Mouse (Mus musculus): ENCODE data around the gene Gad2. TPM values are rescaled to one million over a fixed set of nuclear protein-coding genes. Genes with fewer than 3 reads are reported as not detected.
A peak's percentile ranks its signal among the peaks of the same experiment; 100 is the strongest.
"Not testable (repeated sequence)": the region's sequence is repeated elsewhere in the genome, so short reads cannot be mapped to it uniquely, and the experiment has no call there.

Gene Gad2
- polyA plus RNA-seq (2015; fragmentation: Nextera tagmentation; extraction: Ambion mirVana): not detected in 2 replicates

DNA sequence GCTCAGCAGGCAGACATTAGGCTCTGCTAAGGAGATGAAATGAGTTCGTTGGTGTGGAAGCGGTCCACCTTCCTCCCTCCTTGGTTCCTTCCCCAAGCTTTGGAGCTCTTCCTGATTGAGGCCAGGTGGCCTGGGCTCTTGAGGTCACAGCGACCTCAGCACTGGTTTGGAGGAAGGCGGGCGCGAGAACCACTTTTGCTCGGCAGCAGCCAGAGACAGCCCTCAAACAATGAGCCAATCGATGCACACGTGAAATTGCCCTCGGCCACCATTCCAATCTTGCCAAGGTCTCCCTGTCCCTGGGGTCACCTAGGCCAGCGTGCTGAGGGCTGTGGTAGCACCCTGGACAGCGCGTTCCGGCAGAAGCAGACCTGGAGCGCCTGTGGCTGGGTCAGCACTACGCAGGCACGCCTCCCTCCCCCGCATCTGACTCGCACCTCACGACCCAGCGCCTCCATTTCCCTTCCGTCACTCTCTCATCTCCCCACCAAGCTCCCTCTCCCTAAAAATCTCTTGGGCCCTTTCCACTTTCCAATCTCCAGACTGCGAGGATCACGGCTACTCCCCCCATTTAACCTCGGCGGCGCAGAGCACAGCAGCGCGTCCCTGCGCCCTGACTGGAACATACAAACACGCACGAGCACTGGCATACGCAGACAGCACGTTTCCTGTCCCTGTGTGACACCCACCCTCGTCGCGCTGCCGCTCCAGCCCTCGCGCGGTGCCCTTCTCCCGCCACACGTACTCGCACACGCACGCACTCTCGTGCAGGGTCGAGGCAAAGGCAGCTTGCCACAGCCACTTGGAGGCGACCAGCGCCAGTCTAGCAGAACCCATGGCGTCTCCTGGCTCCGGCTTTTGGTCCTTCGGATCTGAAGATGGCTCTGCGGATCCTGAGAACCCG is at the start of gene Gad2:
Gene Gad2 (plus strand): TSS at position 378 of the 904 bp plus-strand sequence.
- DNase-seq (ENCODE audit: low spot score): peak; percentile 4

DNA sequence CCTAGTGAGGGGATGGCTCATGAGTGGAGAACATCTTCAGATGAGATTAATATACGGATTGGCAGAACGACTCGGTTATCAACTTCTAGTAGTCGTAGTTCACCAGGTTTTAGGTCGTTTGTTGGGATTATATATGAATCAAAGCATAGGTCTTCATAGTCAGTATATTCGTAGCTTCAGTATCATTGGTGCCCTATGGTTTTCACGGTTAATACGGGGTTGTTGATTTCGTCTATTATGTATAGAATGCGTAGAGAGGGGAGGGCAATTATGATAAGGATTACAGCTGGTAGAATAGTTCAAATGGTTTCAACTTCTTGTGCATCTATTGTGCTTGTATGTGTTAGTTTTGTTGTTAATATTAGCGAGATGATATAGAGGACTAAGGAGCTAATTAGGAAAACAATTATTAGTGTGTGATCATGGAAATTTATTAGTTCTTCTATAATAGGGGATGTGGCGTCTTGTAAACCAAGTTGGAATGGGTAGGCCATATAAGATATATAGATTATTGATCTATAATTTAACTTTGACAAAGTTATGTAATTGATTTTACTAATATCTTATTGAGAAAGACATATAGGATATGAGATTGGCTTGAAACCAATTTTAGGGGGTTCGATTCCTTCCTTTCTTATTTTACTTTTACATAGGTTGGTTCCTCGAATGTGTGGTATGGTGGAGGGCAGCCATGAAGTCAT is 34.4 kb upstream of the Gad2 start:
- DNase-seq (ENCODE audit: low spot score): not testable (repeated sequence)

GRCm38 (mm10) chr2:22588170-22588541 is 33.8 kb upstream of the Gad2 start:
- not testable (repeated sequence) for DNase-seq (ENCODE audit: low spot score)

- not testable (repeated sequence) for DNase-seq (ENCODE audit: low spot score)
These were observed 33.2 kb upstream of the Gad2 start for GRCm38 (mm10) chr2:22588673-22589381.

DNA sequence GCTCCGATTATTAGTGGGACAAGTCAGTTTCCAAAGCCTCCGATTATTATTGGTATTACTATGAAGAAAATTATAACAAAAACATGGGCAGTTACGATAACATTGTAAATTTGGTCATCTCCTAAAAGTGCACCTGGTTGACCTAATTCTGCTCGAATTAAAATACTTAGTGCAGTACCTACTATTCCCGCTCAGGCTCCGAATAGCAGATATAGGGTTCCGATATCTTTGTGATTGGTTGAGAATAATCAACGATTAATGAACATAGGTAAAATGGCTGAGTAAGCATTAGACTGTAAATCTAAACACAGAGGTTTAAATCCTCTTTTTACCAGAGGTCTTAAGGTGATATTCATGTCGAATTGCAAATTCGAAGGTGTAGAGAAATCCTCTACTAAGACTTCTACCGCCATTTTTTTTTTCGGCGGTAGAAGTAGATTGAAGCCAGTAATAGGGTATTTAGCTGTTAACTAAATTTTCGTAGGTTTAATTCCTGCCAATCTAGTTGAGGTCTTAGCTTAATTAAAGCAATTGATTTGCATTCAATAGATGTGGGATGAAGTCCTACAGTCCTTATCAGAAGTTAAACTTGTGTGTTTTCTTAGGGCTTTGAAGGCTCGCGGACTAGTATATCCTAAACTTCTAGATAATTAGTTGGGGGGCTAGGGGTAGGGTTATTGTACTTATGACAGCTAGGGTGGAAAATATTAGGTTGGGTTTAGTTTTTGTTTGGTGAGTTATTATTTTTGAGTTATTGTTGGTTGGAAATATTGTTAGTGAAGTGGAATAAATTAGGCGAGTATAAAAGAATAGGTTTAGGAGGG is 32.4 kb upstream of the Gad2 start:
- DNase-seq (ENCODE audit: low spot score): not testable (repeated sequence)

DNA sequence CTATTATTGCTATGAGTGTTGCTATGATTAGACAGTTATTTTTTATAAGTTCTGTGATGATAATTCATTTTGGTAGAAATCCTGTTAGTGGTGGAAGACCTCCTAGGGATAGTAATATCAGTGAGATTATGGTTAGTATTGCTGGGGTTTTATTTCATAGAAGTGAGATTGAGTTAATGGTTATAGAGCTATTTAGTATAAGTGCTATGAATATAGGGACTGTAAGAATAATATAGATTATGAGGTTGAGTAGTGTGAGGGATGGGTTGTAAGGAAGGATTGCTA is 31.9 kb upstream of the Gad2 start:
- DNase-seq (ENCODE audit: low spot score): no peak

DNA sequence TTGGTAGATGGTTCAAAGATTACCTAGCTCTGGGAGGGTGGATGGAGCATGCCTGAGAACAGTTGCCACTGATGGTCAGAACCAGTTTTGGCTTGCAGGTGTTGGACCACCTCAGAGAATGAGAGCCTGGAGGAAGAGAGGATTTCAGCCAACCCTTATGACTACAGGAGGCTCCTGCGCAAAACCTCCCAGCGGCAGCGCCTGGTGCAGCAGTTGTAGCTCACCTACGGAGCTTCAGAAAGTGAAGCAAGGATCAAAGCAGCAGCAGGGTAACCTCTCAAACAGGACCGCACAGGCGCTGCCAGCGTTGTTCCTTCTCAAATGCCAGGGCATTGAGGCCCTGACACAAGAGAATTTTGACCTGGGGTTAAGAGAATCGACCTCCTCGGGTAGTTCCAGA is 4.1 kb upstream of the Gad2 start:
- peak; percentile 7 for DNase-seq (ENCODE audit: low spot score)

GRCm38 (mm10) chr2:22619416-22619815 is 2.6 kb upstream of the Gad2 start:
- no peak for DNase-seq (ENCODE audit: low spot score)

- no peak for DNase-seq (ENCODE audit: low spot score)
These were observed 2.0 kb upstream of the Gad2 start for GRCm38 (mm10) chr2:22620030-22620429.

- no peak for DNase-seq (ENCODE audit: low spot score)
These were observed 1.5 kb upstream of the Gad2 start for GRCm38 (mm10) chr2:22620534-22620933.

GRCm38 (mm10) chr2:22620978-22621827 is 802 bp upstream of the Gad2 start:
- no peak for DNase-seq (ENCODE audit: low spot score)

- DNase-seq (ENCODE audit: low spot score): no peak
These were observed 1.4 kb downstream of the Gad2 start for GRCm38 (mm10) chr2:22623111-22624070.

DNA sequence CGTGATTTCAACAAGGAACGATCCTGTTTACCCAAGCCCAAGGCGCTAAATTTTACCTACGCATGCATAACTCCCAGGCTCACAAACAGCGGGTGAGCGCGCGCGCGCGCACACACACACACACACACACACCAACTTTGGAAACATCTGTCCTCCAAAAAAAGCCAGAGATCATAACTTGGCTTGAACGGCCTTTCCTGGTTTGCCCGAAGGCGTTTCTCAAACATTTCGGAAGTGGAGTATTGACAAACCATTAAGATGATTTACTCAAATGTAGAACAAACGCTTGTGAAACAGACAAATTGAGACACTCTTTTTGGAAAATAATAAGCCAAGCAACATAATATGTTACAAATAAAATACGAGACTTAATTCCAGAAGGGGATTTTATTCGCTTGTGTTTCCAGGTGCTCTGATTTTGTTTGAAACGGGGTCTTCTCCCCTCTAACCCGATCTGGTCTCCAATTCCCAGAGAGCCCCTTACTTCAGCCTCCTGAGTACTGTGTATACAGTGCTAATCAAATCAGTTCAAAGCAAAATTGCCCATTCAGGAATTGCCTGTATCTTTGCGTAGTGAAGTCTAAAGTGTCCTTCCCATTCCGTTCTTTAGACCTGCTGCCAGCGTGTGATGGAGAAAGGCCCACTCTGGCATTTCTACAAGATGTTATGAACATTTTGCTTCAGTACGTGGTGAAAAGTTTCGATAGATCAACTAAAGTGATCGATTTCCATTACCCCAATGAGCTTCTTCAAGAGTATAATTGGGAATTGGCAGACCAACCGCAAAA is 2.4 kb downstream of the Gad2 start:
- no peak for DNase-seq (ENCODE audit: low spot score)

- DNase-seq (ENCODE audit: low spot score): no peak
These were observed 3.3 kb downstream of the Gad2 start for GRCm38 (mm10) chr2:22625096-22625960.

DNA sequence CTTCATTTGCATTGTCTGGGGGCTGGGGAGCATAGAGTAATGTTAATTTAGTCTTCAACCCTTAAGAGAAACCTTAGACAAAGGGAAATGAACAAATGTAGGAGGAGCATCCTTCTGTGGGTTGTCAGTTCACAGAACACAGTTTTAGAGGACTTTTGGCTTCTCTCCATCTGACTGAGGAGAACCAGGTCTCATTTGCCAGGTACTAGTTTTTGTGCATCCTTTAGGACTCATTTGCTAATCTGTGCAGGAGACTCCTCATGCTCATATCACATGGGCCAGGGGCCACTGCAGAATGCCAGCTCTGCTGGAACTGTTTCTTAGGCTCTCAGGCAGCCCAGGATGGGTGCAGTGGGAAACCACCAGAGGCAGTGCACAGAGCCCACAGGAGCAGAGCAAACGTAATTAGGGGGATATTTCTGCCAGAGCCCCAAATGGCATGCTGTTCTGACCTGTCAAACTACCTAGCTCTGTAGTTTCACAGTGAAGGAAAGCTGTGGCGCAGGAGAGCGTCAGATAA is 5.2 kb downstream of the Gad2 start:
- no peak for DNase-seq (ENCODE audit: low spot score)

DNA sequence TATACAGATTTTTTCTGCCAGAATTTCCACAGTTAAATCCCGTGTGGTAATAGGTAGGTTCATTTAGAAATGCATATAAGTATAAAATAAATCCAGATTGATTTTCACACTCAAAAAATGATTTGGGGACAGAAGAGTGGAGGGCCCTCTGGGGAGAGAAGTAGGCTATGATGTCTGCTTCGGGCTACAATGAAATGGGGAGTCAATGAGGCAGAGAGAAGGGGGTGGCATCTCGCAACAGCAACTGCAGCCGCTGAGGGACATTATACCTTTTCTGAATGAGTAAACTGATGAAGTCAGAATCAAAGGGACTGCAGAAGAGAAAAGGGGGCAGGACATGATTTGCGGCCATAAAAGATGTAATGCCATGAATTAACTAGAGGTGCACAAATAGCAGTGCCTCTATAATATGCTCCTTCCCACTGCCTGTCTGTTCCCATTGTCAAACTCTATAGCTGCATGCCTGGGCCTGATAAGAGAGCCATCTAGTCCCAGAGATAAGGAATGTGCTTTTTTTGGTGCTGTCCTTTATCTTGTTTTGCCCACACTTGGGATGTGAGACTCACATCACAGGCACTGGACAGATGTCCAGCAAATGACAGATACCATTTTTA is 5.9 kb downstream of the Gad2 start:
- DNase-seq (ENCODE audit: low spot score): no peak

GRCm38 (mm10) chr2:22634766-22635165 is 12.8 kb downstream of the Gad2 start:
- DNase-seq (ENCODE audit: low spot score): peak; percentile 48

Data from thymus, postnatal 0 days (tissue).